In the genomic region with DNA sequence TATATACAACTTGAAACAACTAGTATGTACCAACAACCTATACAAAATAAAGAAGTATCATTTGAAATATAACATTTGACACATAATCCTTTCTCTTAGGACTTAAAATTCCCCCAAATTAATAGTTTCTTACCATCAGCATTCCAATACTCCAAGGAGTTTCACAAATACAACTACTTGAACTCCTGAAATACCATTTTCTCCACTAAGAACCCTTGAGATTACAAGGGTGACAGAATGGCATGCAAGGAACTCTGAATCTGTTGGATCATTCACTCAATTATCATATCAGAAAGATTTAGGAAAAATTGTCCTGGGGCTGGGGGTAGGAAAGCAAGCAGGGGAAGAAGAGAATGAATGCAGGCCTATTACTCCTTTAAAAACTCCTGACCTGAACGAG, we compare ENCODE assay signal across 9 mouse cellular contexts. TPM values are rescaled to one million over a fixed set of nuclear protein-coding genes. Genes with fewer than 3 reads are reported as not detected.
DNase-seq lines count a peak whose midpoint lies in the region; ATAC-seq and TF ChIP-seq lines count a peak whose summit lies in the region.
"Had no signal": no experiment of that assay in that cellular context is flagged by ENCODE, and none has a peak within 500 bp of the region (broad histone marks: within the 10 kb centered on the region; RNA-seq: fewer than 3 reads in every experiment).

No protein-coding gene starts in this region.

- intact Hi-C loops in left cerebral cortex, adult 2 months (cut with DNase I) = no loop called here
- intact Hi-C loops in left cerebral cortex, postnatal 36 days (cut with DNase I) = no loop called here

- no peak for TF ChIP-seq CTCF in left cerebral cortex, adult 2 months (IDR thresholded peaks at IDR 0.05)

- peaks cover 34% of the 10 kb centered on the region for H3K4me1 ChIP-seq in forebrain, embryonic 12.5 days
- H3K4me1 ChIP-seq in limb, embryonic 12.5 days (replicated peaks) = peaks cover 51% of the 10 kb centered on the region
- H3K4me1 ChIP-seq in neural tube, embryonic 15.5 days = peaks cover 50% of the 10 kb centered on the region

- H3K27me3 ChIP-seq in forebrain, embryonic 12.5 days = no peaks in the 10 kb centered on the region
- H3K27me3 ChIP-seq in limb, embryonic 12.5 days = no peaks in the 10 kb centered on the region
- H3K27me3 ChIP-seq in neural tube, embryonic 15.5 days (replicated peaks) = no peaks in the 10 kb centered on the region

- H3K9me3 ChIP-seq in forebrain, embryonic 12.5 days = no peaks in the 10 kb centered on the region
- no peaks in the 10 kb centered on the region for H3K9me3 ChIP-seq in limb, embryonic 12.5 days
- no peaks in the 10 kb centered on the region for H3K9me3 ChIP-seq in neural tube, embryonic 15.5 days (replicated peaks)

- WGBS in forebrain, embryonic 12.5 days = 8% methylated on average over 1 of the region's 1 CpGs
- 40% methylated on average over 1 of the region's 1 CpGs for WGBS in limb, embryonic 12.5 days
- 39% methylated on average over 1 of the region's 1 CpGs for WGBS in neural tube, embryonic 15.5 days

- peak overlapping the region; percentile 52 for H3K9ac ChIP-seq in forebrain, embryonic 12.5 days
- peak overlapping the region; percentile 71 for H3K9ac ChIP-seq in limb, embryonic 12.5 days (replicated peaks)
- H3K9ac ChIP-seq in neural tube, embryonic 15.5 days (replicated peaks) = peak overlapping the region; percentile 61

- H3K4me2 ChIP-seq in forebrain, embryonic 12.5 days = peak overlapping the region; percentile 67
- H3K4me2 ChIP-seq in limb, embryonic 12.5 days = peak overlapping the region; percentile 70
- peak overlapping the region; percentile 70 for H3K4me2 ChIP-seq in neural tube, embryonic 15.5 days

- no peaks in the 10 kb centered on the region for H3K36me3 ChIP-seq in forebrain, embryonic 12.5 days (replicated peaks)
- no peaks in the 10 kb centered on the region for H3K36me3 ChIP-seq in limb, embryonic 12.5 days
- no peaks in the 10 kb centered on the region for H3K36me3 ChIP-seq in neural tube, embryonic 15.5 days

- H3K27ac ChIP-seq in left cerebral cortex, adult 2 months = peak overlapping the region; percentile 84
- no peak overlapping the region for H3K27ac ChIP-seq in forebrain, embryonic 12.5 days
- 0 out of 2 replicates have a peak overlapping the region, but pooled peaks have one; percentile 64 for H3K27ac ChIP-seq in limb, embryonic 12.5 days
- H3K27ac ChIP-seq in neural tube, embryonic 15.5 days (replicated peaks) = peak overlapping the region; percentile 28; the same call in 1 of the 2 replicates

- H3K4me3 ChIP-seq in left cerebral cortex, adult 2 months = peak overlapping the region; percentile 67
- peak overlapping the region; percentile 48 for H3K4me3 ChIP-seq in forebrain, embryonic 12.5 days (replicated peaks)
- H3K4me3 ChIP-seq in limb, embryonic 12.5 days (replicated peaks) = peak overlapping the region; percentile 52
- H3K4me3 ChIP-seq in neural tube, embryonic 15.5 days (replicated peaks) = peak overlapping the region; percentile 60

- no peak for ATAC-seq in forebrain, embryonic 12.5 days (ENCODE audit: low FRiP score)
- ATAC-seq in limb, embryonic 12.5 days (ENCODE audit: insufficient number of reproducible peaks, insufficient read depth, low FRiP score, low TSS enrichment, low read depth) = no peak
- ATAC-seq in neural tube, embryonic 15.5 days (ENCODE audit: low FRiP score) = no peak

- no peak for DNase-seq in left cerebral cortex, adult 2 months (ENCODE audit: extremely low spot score in 1 of 2, low spot score in 2 of 2)
- DNase-seq in left cerebral cortex, postnatal 36 days (ENCODE audit: low spot score in 2 of 2) = no peak
- no peak for DNase-seq in adrenal gland, postnatal 4 days (ENCODE audit: low spot score in 2 of 2)
- DNase-seq in c-Kit-positive CD71-positive TER-119-positive erythroid progenitor cells, embryonic 14.5 days (ENCODE audit: low spot score) = no peak
- DNase-seq in layer of hippocampus, postnatal 14 days (ENCODE audit: low spot score in 2 of 2) = no peak
- DNase-seq: cerebellum, adult 9-10 months had no signal

RNA-seq across cellular contexts. Expression of a gene that starts 17.6 kb away (rescaled TPM):
- 10 to 100 TPM; 49.9 to 53.7 TPM for total RNA-seq in left cerebral cortex, adult 2 months (2021)
- total RNA-seq in left cerebral cortex, postnatal 36 days (2021) = 10 to 100 TPM; 40.7 to 48.4 TPM
- 110 and 117 TPM in 2 replicates for polyA plus RNA-seq in forebrain, embryonic 12.5 days (2016; fragmentation: Nextera tagmentation; extraction: Ambion mirVana)
- polyA plus RNA-seq in limb, embryonic 12.5 days (2016; fragmentation: Nextera tagmentation; extraction: Ambion mirVana) = 117 and 118 TPM in 2 replicates
- polyA plus RNA-seq in neural tube, embryonic 15.5 days (2015; fragmentation: Nextera tagmentation; extraction: Ambion mirVana) = 83.0 and 86.8 TPM in 2 replicates
- 10 to 100 TPM; 68.2 to 73.5 TPM for total RNA-seq in adrenal gland, postnatal 4 days (2021)
- 10 to 100 TPM; 49.1 to 53.8 TPM for total RNA-seq in layer of hippocampus, postnatal 14 days (2021)

RNA-seq across cellular contexts. Expression of a gene that starts 40.9 kb away (rescaled TPM):
- 100 to 1,000 TPM; 175 to 181 TPM for total RNA-seq in left cerebral cortex, adult 2 months (2021)
- 100 to 1,000 TPM; 122 to 134 TPM for total RNA-seq in left cerebral cortex, postnatal 36 days (2021)
- 6.2 and 7.3 TPM in 2 replicates for polyA plus RNA-seq in forebrain, embryonic 12.5 days (2016; fragmentation: Nextera tagmentation; extraction: Ambion mirVana)
- polyA plus RNA-seq in limb, embryonic 12.5 days (2016; fragmentation: Nextera tagmentation; extraction: Ambion mirVana) = 0.35 and 0.98 TPM in 2 replicates
- polyA plus RNA-seq in neural tube, embryonic 15.5 days (2015; fragmentation: Nextera tagmentation; extraction: Ambion mirVana) = 18.8 and 23.3 TPM in 2 replicates
- 10 to 100 TPM; 11.8 to 13.9 TPM for total RNA-seq in adrenal gland, postnatal 4 days (2021)
- total RNA-seq in layer of hippocampus, postnatal 14 days (2021) = 10 to 100 TPM; 17.5 to 24.7 TPM

Comparison
In these comparisons a context has a peak if more than half of its experiments do, and no peak if none do; other contexts are left out.
1. RNA of a gene that starts 40.9 kb away (total RNA-seq): 175 to 181 TPM in left cerebral cortex, adult 2 months and 122 to 134 TPM in left cerebral cortex, postnatal 36 days; 17.5 to 24.7 TPM in layer of hippocampus, postnatal 14 days and 11.8 to 13.9 TPM in adrenal gland, postnatal 4 days; every median in the first group is over 4 times any median in the second.
2. Peak in every context shown above with its lines, with median percentiles within 50 percentile points of each other: H3K4me3 ChIP-seq, H3K4me2 ChIP-seq and H3K9ac ChIP-seq.